Mouse (Mus musculus): Measurements from ENCODE around the gene Faap100. TPM values are rescaled to one million over a fixed set of nuclear protein-coding genes. Genes with fewer than 3 reads are reported as not detected.

Gene Faap100
- polyA plus RNA-seq (2012), result 32.5 and 33.7 TPM in 2 replicates

DNA sequence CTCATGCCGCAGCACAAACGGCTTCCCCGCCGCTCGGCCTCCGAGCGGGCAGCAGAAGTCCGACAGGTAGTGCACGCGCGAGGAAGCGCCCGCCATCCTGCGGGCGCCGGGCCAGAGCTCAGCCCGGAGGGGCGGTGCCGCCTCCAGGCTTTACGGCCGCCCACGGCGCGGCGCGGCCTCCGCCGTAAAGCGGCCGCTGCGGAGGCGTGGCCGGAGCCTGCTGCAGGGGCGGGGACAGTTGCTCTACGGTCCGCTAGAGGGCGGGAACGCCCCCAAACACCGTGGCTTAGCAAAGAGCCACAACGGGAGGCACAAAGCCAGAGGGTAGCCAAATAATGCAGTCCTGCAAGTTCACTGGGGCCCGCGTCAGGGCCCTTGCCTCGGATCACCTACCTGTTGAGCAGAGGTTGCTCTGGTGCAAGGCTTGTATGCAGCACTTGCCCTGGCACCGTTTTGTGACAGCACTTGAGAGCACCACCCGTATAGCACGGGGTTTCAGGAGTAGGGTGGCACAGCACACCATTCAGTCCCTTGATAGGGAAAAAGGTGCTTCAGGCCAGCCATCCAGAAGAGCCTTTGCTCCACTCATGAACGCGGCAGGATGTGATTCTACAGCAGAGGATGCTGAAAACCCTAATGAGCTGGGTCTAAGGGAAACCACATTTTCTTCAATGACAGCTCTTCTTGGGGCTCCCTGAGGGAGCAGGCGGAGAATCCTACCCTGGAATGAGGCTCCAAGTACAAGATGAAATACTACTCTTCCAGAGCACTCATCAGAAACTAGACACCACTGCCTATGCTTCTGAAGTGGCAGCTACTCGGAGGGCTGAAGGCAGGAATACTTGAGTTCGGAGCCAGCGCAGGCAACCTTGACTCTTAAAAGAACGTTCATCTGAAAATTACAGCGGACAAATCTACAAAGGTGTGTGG lies at the start of gene Faap100:
Gene Faap100, minus strand, starts transcription at position 154 of the 930 bp plus-strand sequence.

DNA sequence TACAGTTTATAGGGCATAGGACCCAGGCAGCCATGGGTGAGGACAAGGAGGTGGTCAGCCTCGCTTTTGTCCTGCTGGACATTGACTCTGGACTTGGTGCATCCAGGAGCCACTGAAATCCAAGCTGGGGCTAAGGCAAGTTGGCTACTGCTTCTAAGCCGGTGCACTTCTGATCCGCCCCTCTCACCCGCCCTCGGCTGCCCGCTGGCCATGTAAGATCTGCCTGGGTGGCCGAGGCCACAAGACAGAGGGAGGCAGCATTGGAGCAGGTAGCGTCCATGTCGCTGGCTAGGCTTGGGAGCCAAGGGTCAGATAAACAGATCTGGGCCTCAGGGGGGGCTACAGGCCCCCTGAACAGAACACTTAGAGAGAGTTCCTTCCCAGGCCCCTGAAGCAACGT lies 17.3 kb downstream of the Faap100 start, which contains the start of gene Fscn2:
Gene Fscn2, plus strand, starts transcription at position 240 of the 400 bp plus-strand sequence.

DNA sequence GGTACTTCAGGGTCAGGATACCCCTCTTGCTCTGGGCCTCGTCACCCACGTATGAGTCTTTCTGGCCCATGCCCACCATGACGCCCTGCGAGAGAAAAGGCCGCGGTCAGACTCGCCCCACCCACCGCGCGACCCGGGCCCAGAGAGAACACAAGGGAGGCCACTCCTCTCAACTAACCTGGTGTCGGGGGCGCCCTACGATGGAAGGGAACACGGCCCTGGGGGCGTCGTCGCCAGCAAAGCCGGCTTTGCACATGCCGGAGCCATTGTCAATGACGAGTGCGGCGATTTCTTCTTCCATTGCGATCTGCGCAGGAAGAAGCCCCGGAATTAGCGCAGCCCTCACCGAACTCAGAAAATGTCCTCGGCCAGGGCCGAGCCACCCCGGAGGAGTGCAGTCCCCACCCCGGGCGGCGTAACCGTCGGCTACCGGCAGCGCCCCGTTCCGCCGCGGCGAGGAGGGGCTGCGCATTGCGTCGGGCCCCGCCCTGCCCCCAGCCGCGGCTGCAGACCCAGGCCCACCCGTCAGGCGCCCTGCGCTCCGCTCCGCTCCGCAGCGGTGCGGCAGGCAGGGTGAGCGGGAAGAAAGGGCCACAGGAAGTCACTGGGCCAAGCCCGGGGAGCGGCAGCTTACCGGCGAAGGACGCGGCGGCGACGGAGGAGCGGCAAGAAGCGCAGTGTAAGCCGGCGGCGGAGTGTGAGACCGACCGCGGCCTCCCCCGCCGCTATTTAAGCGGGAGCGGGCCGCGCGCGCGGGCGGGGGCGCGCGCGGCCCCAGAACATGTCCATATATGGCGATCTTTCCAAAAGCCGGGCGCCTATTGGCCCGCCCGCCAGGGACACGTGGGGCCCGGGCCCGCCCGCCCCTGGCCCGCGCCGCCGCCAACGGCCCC lies 30.5 kb downstream of the Faap100 start, which contains the start of gene Actg1:
Gene Actg1, minus strand, starts transcription at position 752 of the 893 bp plus-strand sequence.

Other genes starting within 250 kb of the Faap100 start
- 133 and 176 TPM in 2 replicates for gene Slc38a10, start 227.4 kb downstream of the Faap100 start, polyA plus RNA-seq (2012)
- gene Bahcc1, start 145.8 kb downstream of the Faap100 start, polyA plus RNA-seq (2012), result 45.0 and 61.7 TPM in 2 replicates
- 934 and 983 TPM in 2 replicates for gene Actg1, start 30.2 kb downstream of the Faap100 start, polyA plus RNA-seq (2012)
- gene Fscn2, start 17.2 kb downstream of the Faap100 start, polyA plus RNA-seq (2012), result not detected in 2 replicates
- 48.3 and 52.9 TPM in 2 replicates for gene Nploc4, start 58.9 kb upstream of the Faap100 start, polyA plus RNA-seq (2012)
- 0.06 and 0.08 TPM in 2 replicates for gene Tspan10, start 63.9 kb upstream of the Faap100 start, polyA plus RNA-seq (2012)
- 0.02 TPM in 1 of 2 replicates, not detected in the other for gene Pde6g, start 74.7 kb upstream of the Faap100 start, polyA plus RNA-seq (2012)
- 9.0 and 9.9 TPM in 2 replicates for gene Oxld1, start 79.3 kb upstream of the Faap100 start, polyA plus RNA-seq (2012)
- gene Ccdc137, start 79.4 kb upstream of the Faap100 start, polyA plus RNA-seq (2012), result 31.2 and 32.6 TPM in 2 replicates
- gene Arl16, start 88.8 kb upstream of the Faap100 start, polyA plus RNA-seq (2012), result 22.3 and 23.4 TPM in 2 replicates
- 467 and 483 TPM in 2 replicates for gene Mrpl12, start 105.8 kb upstream of the Faap100 start, polyA plus RNA-seq (2012)
- gene Slc25a10, start 113.1 kb upstream of the Faap100 start, polyA plus RNA-seq (2012), result 47.2 and 58.4 TPM in 2 replicates
- not detected in 2 replicates for gene Gcgr, start 151.9 kb upstream of the Faap100 start, polyA plus RNA-seq (2012)
- gene Mcrip1, start 171.0 kb upstream of the Faap100 start, polyA plus RNA-seq (2012), result 170 and 188 TPM in 2 replicates
- 0.24 TPM in 1 of 2 replicates, not detected in the other for gene Ppp1r27, start 172.4 kb upstream of the Faap100 start, polyA plus RNA-seq (2012)
- 1,164 and 1,680 TPM in 2 replicates for gene P4hb, start 194.5 kb upstream of the Faap100 start, polyA plus RNA-seq (2012)
- gene Arhgdia, start 202.9 kb upstream of the Faap100 start, polyA plus RNA-seq (2012), result 1,098 and 1,284 TPM in 2 replicates
- gene Alyref, start 219.6 kb upstream of the Faap100 start, polyA plus RNA-seq (2012), result 339 and 360 TPM in 2 replicates
- 111 and 156 TPM in 2 replicates for gene Anapc11, start 219.7 kb upstream of the Faap100 start, polyA plus RNA-seq (2012)
- 1.6 and 2.9 TPM in 2 replicates for gene Npb, start 229.7 kb upstream of the Faap100 start, polyA plus RNA-seq (2012)
- gene Pcyt2, start 239.2 kb upstream of the Faap100 start, polyA plus RNA-seq (2012), result 93.8 and 116 TPM in 2 replicates
- gene Sirt7, start 246.5 kb upstream of the Faap100 start, polyA plus RNA-seq (2012), result 246 and 280 TPM in 2 replicates